Mouse (Mus musculus) CH12.LX (cell line): Measurements from ENCODE around the gene Dse. TPM values are rescaled to one million over a fixed set of nuclear protein-coding genes. Genes with fewer than 3 reads are reported as not detected.

ENCODE experiments used
- DNase-seq: peaks from one replicate; pipeline ENCODE4 v3.0.0-alpha.2; 2013; ENCODE audit errors: extremely low read depth
- H3K27ac ChIP-seq: 2 replicates; pipeline ENCODE4 v1.5.1; 2012; ENCODE audit warnings: low read depth, mild to moderate bottlenecking, control low read depth, moderate library complexity; ENCODE audit not compliant: insufficient read depth
- H3K27me3 ChIP-seq: replicated peaks from 2 replicates; pipeline ENCODE3; 2012; ENCODE audit warnings: inconsistent platforms
- H3K36me3 ChIP-seq, 2 experiments: replicated peaks in 1 of 2; 2 replicates each; pipeline versions ENCODE3 to v1.6.1; 2012; ENCODE audit warnings: inconsistent platforms in 1 of 2, low read length in 1 of 2, mild to moderate bottlenecking in 1 of 2, mixed read lengths in 1 of 2, moderate library complexity in 1 of 2; ENCODE audit not compliant: control insufficient read depth in 1 of 2, insufficient read depth in 1 of 2
- H3K4me1 ChIP-seq, 2 experiments: 2 replicates each; pipeline ENCODE4 v1.6.1; 2012; ENCODE audit warnings: inconsistent platforms in 1 of 2, moderate library complexity in 1 of 2; ENCODE audit not compliant: insufficient read depth in 2 of 2, control insufficient read depth in 1 of 2
- H3K4me2 ChIP-seq: 2 replicates; pipeline ENCODE4 v1.6.1; 2012; ENCODE audit warnings: low read depth, mild to moderate bottlenecking, control low read depth; ENCODE audit not compliant: poor library complexity, insufficient read depth, severe bottlenecking
- H3K4me3 ChIP-seq, 3 experiments: fragments of 150-350 bp in 1 of 3; sonication (generic) in 1 of 3; replicated peaks in 1 of 3; 2 replicates each; pipeline versions ENCODE3 to v1.5.1; 2011 to 2012; ENCODE audit warnings: low read depth in 2 of 3, low read length in 2 of 3, mild to moderate bottlenecking in 2 of 3, moderate library complexity in 2 of 3, control low read depth in 1 of 3, improper control_type of control experiment in 1 of 3, inconsistent platforms in 1 of 3, mixed read lengths in 1 of 3; ENCODE audit not compliant: poor library complexity in 1 of 3
- H3K79me2 ChIP-seq: replicated peaks from 2 replicates; pipeline ENCODE4 v1.6.1; 2012; ENCODE audit warnings: mild to moderate bottlenecking, moderate library complexity; ENCODE audit not compliant: control insufficient read depth, poor library complexity, insufficient read depth, severe bottlenecking; ENCODE audit errors: extremely low read depth
- H3K9ac ChIP-seq: 2 replicates; pipeline ENCODE4 v1.6.1; 2012; ENCODE audit warnings: low read depth, mild to moderate bottlenecking, control low read depth, moderate library complexity; ENCODE audit not compliant: insufficient read depth
- H3K9me3 ChIP-seq: replicated peaks from 2 replicates; pipeline ENCODE3; 2012; ENCODE audit warnings: low read length, inconsistent platforms, mixed read lengths
- BHLHE40 ChIP-seq: IDR thresholded peaks from 2 replicates; pipeline ENCODE4 v1.6.1; 2011; ENCODE audit warnings: mild to moderate bottlenecking, low read depth, low read length, improper control_type of control experiment
- CHD1 ChIP-seq: IDR thresholded peaks from 2 replicates; pipeline ENCODE4 v1.6.1; 2012; ENCODE audit warnings: low read depth, low read length, improper control_type of control experiment, inconsistent platforms
- CTCF ChIP-seq, 2 experiments: IDR thresholded peaks in 1 of 2; conservative IDR thresholded peaks in 1 of 2; 2 replicates each; pipeline ENCODE4 v1.5.1; 2011 to 2012; ENCODE audit warnings: low read depth in 2 of 2, low read length in 2 of 2, improper control_type of control experiment in 1 of 2, inconsistent platforms in 1 of 2, mild to moderate bottlenecking in 1 of 2, moderate library complexity in 1 of 2
- E2F4 ChIP-seq: IDR thresholded peaks from 2 replicates; pipeline ENCODE4 v1.6.1; 2011; ENCODE audit warnings: low read depth, low read length, improper control_type of control experiment; ENCODE audit not compliant: insufficient replicate concordance
- ELF1 ChIP-seq: IDR thresholded peaks from 2 replicates; pipeline ENCODE4 v1.6.1; 2014; ENCODE audit warnings: low read depth, mild to moderate bottlenecking, inconsistent platforms, low read length, improper control_type of control experiment
- EP300 ChIP-seq: IDR thresholded peaks from 2 replicates; pipeline ENCODE4 v1.6.1; 2011; ENCODE audit warnings: low read length, improper control_type of control experiment
- ETS1 ChIP-seq: conservative IDR thresholded peaks from 2 replicates; pipeline ENCODE4 v1.6.1; 2012; ENCODE audit warnings: low read depth, mild to moderate bottlenecking, inconsistent platforms, low read length, improper control_type of control experiment, moderate library complexity
- HCFC1 ChIP-seq: IDR thresholded peaks from 2 replicates; pipeline ENCODE4 v1.6.1; 2012; ENCODE audit warnings: low read depth, mild to moderate bottlenecking, inconsistent platforms, low read length, improper control_type of control experiment
- JUN ChIP-seq: IDR thresholded peaks from 2 replicates; pipeline ENCODE4 v1.6.1; 2011; ENCODE audit warnings: low read depth, mild to moderate bottlenecking, low read length, improper control_type of control experiment, moderate library complexity; ENCODE audit not compliant: insufficient read depth
- JUND ChIP-seq: conservative IDR thresholded peaks from 2 replicates; pipeline ENCODE4 v1.6.1; 2011; ENCODE audit warnings: low read depth, low read length, improper control_type of control experiment
- MXI1 ChIP-seq: IDR thresholded peaks from 2 replicates; pipeline ENCODE4 v1.6.1; 2011; ENCODE audit warnings: mild to moderate bottlenecking, low read depth, low read length, improper control_type of control experiment
- MYC ChIP-seq: IDR thresholded peaks from 2 replicates; pipeline ENCODE4 v1.6.1; 2011; ENCODE audit warnings: low read depth, mild to moderate bottlenecking, improper control_type of control experiment, low read length
- PAX5 ChIP-seq: IDR thresholded peaks from 2 replicates; pipeline ENCODE4 v1.6.1; 2012; ENCODE audit warnings: low read length, inconsistent platforms, mixed read lengths
- POLR2A ChIP-seq: IDR thresholded peaks from 2 replicates; pipeline ENCODE4 v1.6.1; 2011; ENCODE audit warnings: low read depth, mild to moderate bottlenecking, improper control_type of control experiment, low read length
- POLR2AphosphoS2 ChIP-seq: IDR thresholded peaks from 2 replicates; pipeline ENCODE4 v1.6.1; 2011; ENCODE audit warnings: low read depth, low read length, improper control_type of control experiment
- RAD21 ChIP-seq: IDR thresholded peaks from 2 replicates; pipeline ENCODE4 v1.6.1; 2011; ENCODE audit warnings: low read depth, mild to moderate bottlenecking, low read length, improper control_type of control experiment, moderate library complexity
- SIN3A ChIP-seq: IDR thresholded peaks from 2 replicates; pipeline ENCODE4 v1.6.1; 2012; ENCODE audit warnings: low read length, improper control_type of control experiment, inconsistent platforms
- SMC3 ChIP-seq: IDR thresholded peaks from 2 replicates; pipeline ENCODE4 v1.6.1; 2011; ENCODE audit warnings: low read depth, low read length, improper control_type of control experiment
- TBP ChIP-seq: conservative IDR thresholded peaks from 2 replicates; pipeline ENCODE4 v1.6.1; 2011; ENCODE audit warnings: low read depth, low read length, improper control_type of control experiment
- TCF12 ChIP-seq: IDR thresholded peaks from 2 replicates; pipeline ENCODE4 v1.6.1; 2014; ENCODE audit warnings: low read depth, mild to moderate bottlenecking, inconsistent platforms, low read length, improper control_type of control experiment
- USF2 ChIP-seq: conservative IDR thresholded peaks from 2 replicates; pipeline ENCODE4 v1.6.1; 2011; ENCODE audit warnings: low read depth, low read length, improper control_type of control experiment
- ZKSCAN1 ChIP-seq: IDR thresholded peaks from 2 replicates; pipeline ENCODE4 v1.6.1; 2012; ENCODE audit warnings: low read depth, inconsistent platforms, low read length, improper control_type of control experiment, borderline replicate concordance
- dilution Hi-C: fragments of 300-500 bp; cut with MboI; formaldehyde crosslinking; loops from 2 replicates; pipeline ENCODE4 v1.14.3; 2020; ENCODE audit warnings: low sequenced_read_pairs; ENCODE audit not compliant: extremely low pct_unique_long_range_greater_than_20kb, extremely low pct_ligation_motif_present
- in situ Hi-C: fragments of 300-500 bp; cut with MboI; formaldehyde crosslinking; loops from 3 replicates; pipeline ENCODE4 v1.14.3; 2019; ENCODE audit warnings: low sequenced_read_pairs, low pct_ligation_motif_present, low pct_unique_long_range_greater_than_20kb, mixed read lengths
- polyA plus RNA-seq: library from polyadenylated mRNA; unstranded; fragments of >175 nt; gene quantifications from 2 replicates; pipeline ENCODE4 v1.2.1, GENCODE M21; 2012; ENCODE audit warnings: low read depth; ENCODE audit not compliant: insufficient read length
- total RNA-seq, 2 experiments: library from RNA; depleted of rRNA; stranded (reverse); fragments of 300-350 nt in 1 of 2; fragments of >200 nt in 1 of 2; gene quantifications; 2 replicates each; pipeline ENCODE4 v1.2.3; 2012 to 2014

Gene Dse
- total and polyA plus RNA-seq, 3 experiments = 0.10 to 0.15 TPM; not detected in 1

- no peak for DNase-seq
- H3K27me3 ChIP-seq = no peaks in the 10 kb centered on the region
- no peak overlapping the region for H3K4me3 ChIP-seq
- H3K36me3 ChIP-seq = no peaks in the 10 kb centered on the region
- in situ Hi-C loops = no loop called here
- no peak overlapping the region for H3K9ac ChIP-seq
- no peak overlapping the region for H3K4me2 ChIP-seq
- H3K9me3 ChIP-seq = peaks cover 4% of the 10 kb centered on the region
- no peaks in the 10 kb centered on the region for H3K79me2 ChIP-seq
- dilution Hi-C loops = no loop called here
- peaks cover 0 to 5% of the 10 kb centered on the region in 2 experiments; a peak in 2 of 4 replicates for H3K4me1 ChIP-seq
- H3K27ac ChIP-seq = no peak overlapping the region
- TF ChIP-seq HCFC1 = no peak
- no peak for TF ChIP-seq CTCF (conservative IDR thresholded peaks at IDR 0.05 in 1 of 2, IDR thresholded peaks at IDR 0.05 in 1 of 2; ENCODE audit: low read depth in 2 of 2, low read length in 2 of 2)
- no peak for TF ChIP-seq E2F4
- TF ChIP-seq TBP = no peak
- no peak for TF ChIP-seq USF2
- TF ChIP-seq SIN3A = no peak
- TF ChIP-seq POLR2AphosphoS2 = no peak
- TF ChIP-seq ETS1 = no peak
- no peak for TF ChIP-seq POLR2A
- no peak for TF ChIP-seq ELF1
- TF ChIP-seq TCF12 = no peak
- no peak for TF ChIP-seq JUN
- no peak for TF ChIP-seq BHLHE40
Observed at GRCm38 (mm10) chr10:34206436-34206782, 1.1 kb downstream of the Dse start.

- Histone ChIP-seq H3K36me3 (no peaks in the 10 kb centered on the region), H3K4me3 (no peak overlapping the region), H3K4me2 (no peak overlapping the region), H3K79me2 (no peaks in the 10 kb centered on the region), H3K27me3 (no peaks in the 10 kb centered on the region), H3K27ac (no peak overlapping the region), H3K9me3 (peaks cover 4% of the 10 kb centered on the region), H3K4me1 (peaks cover 0 to 5% of the 10 kb centered on the region in 2 experiments; a peak in 2 of 4 replicates), H3K9ac (no peak overlapping the region)
- dilution Hi-C loops = no loop called here
- TF ChIP-seq PAX5 (no peak), CHD1 (no peak), MXI1 (no peak), TCF12 (no peak), JUND (no peak), TBP (no peak), MYC (no peak), ZKSCAN1 (no peak), EP300 (no peak), RAD21 (no peak), SMC3 (no peak)
- no peak for DNase-seq
- in situ Hi-C loops = no loop called here
Observed at GRCm38 (mm10) chr10:34205825-34206224, 1.7 kb downstream of the Dse start.
